Mouse (Mus musculus): Measurements from ENCODE around the gene Gm42372. TPM values are rescaled to one million over a fixed set of nuclear protein-coding genes. Genes with fewer than 3 reads are reported as not detected.
A peak's percentile ranks its signal among the peaks of the same experiment; 100 is the strongest.
"Not testable (repeated sequence)": the region's sequence is repeated elsewhere in the genome, so short reads cannot be mapped to it uniquely, and the experiment has no call there.

Gm42372 gene
- polyA plus RNA-seq, 1 experiment from 2014 or later: 0.93 TPM

- no peak overlapping the region for H3K27ac ChIP-seq
- no peak for DNase-seq (ENCODE audit: low spot score)
- H3K9me3 ChIP-seq: no peaks in the 10 kb centered on the region; the same call in 1 of the 2 replicates
- no peak overlapping the region for H3K4me3 ChIP-seq
- H3K4me1 ChIP-seq (replicated peaks): peaks cover 65% of the 10 kb centered on the region
- H3K36me3 ChIP-seq: no peaks in the 10 kb centered on the region
- WGBS: 47% methylated on average over 8 of the region's 8 CpGs
- peaks cover 68% of the 10 kb centered on the region for H3K27me3 ChIP-seq (ENCODE audit: insufficient read depth, poor library complexity, severe bottlenecking)
Measured at GRCm38 (mm10) chr7:16948923-16949458, 33.9 kb upstream of the Gm42372 start.

- Histone ChIP-seq H3K36me3 (no peaks in the 10 kb centered on the region), H3K27me3 (ENCODE audit: insufficient read depth, poor library complexity, severe bottlenecking) (peaks cover 61% of the 10 kb centered on the region), H3K9me3 (peaks cover 5% of the 10 kb centered on the region; the same call in 1 of the 2 replicates), H3K27ac (peak overlapping the region; percentile 6; the same call in 1 of the 2 replicates), H3K4me3 (peak overlapping the region; percentile 49), H3K4me1 (replicated peaks) (peaks cover 53% of the 10 kb centered on the region)
- WGBS: 11% methylated on average over 29 of the region's 29 CpGs
- peak; percentile 88 for DNase-seq (ENCODE audit: low spot score)
Measured at GRCm38 (mm10) chr7:16949908-16950841, 32.7 kb upstream of the Gm42372 start.

DNA sequence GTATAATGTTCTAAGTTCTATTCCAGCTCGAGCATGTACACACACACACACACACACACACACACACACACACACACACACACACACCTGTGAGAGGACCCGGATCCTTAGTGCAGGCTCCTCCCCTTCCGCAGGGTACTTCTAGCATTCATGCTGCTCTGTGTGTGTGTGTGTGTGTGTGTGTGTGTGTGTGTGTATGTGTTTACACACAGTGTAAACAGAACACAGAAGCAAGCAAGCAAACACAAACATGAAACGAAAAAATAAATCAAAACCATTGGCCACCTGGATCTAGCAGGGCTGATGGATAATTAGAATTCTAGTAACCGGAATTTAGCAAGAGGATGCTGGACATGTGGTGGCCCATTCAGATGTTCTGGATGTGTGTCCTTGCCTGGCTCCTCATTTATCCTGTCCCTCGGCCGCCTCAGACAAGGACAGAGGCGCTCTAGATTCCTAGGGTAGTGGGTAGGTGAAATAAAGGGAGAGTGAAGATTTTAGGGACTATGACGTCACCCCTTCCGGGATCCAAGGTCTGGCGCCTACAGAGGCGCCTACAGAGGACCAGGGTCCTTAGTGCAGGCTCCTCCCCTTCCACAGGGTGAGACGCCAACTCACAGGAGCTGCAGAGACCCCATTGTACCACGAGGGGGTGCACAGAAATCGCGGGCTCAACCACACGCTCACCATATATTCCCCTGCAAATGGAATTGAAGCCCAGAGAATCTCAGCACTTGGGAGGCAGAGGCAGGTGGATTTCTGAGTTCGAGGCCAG, 31.8 kb upstream of the Gm42372 start:
- Histone ChIP-seq H3K27me3 (ENCODE audit: insufficient read depth, poor library complexity, severe bottlenecking) (peaks cover 52% of the 10 kb centered on the region), H3K36me3 (no peaks in the 10 kb centered on the region), H3K4me3 (no peak overlapping the region), H3K9me3 (peaks cover 5% of the 10 kb centered on the region; the same call in 1 of the 2 replicates), H3K4me1 (replicated peaks) (peaks cover 45% of the 10 kb centered on the region), H3K27ac (no peak overlapping the region)
- 29% methylated on average over 18 of the region's 18 CpGs for WGBS
- peak; percentile 86 for DNase-seq (ENCODE audit: low spot score)

GRCm38 (mm10) chr7:16953776-16954175, 29.1 kb upstream of the Gm42372 start:
- Histone ChIP-seq H3K4me1 (replicated peaks) (peaks cover 27% of the 10 kb centered on the region), H3K27me3 (ENCODE audit: insufficient read depth, poor library complexity, severe bottlenecking) (peaks cover 25% of the 10 kb centered on the region)
- H3K4me3 ChIP-seq; H3K27ac ChIP-seq; H3K36me3 ChIP-seq; H3K9me3 ChIP-seq; DNase-seq (ENCODE audit: low spot score): not testable (repeated sequence)
- 59% methylated on average over 2 of the region's 2 CpGs for WGBS

GRCm38 (mm10) chr7:16955712-16956111, 27.2 kb upstream of the Gm42372 start:
- Histone ChIP-seq H3K36me3 (no peaks in the 10 kb centered on the region), H3K4me1 (replicated peaks) (peaks cover 28% of the 10 kb centered on the region), H3K4me3 (no peak overlapping the region), H3K27me3 (ENCODE audit: insufficient read depth, poor library complexity, severe bottlenecking) (peaks cover 20% of the 10 kb centered on the region; the same call in 1 of the 2 replicates), H3K9me3 (peaks cover 5% of the 10 kb centered on the region; the same call in 1 of the 2 replicates), H3K27ac (no peak overlapping the region)
- no peak for DNase-seq (ENCODE audit: low spot score)
- 92% methylated on average over 4 of the region's 4 CpGs for WGBS

- Histone ChIP-seq H3K4me1 (replicated peaks) (peaks cover 32% of the 10 kb centered on the region), H3K9me3 (peaks cover 5% of the 10 kb centered on the region; the same call in 1 of the 2 replicates), H3K4me3 (no peak overlapping the region), H3K27me3 (ENCODE audit: insufficient read depth, poor library complexity, severe bottlenecking) (peaks cover 18% of the 10 kb centered on the region; the same call in 1 of the 2 replicates), H3K36me3 (no peaks in the 10 kb centered on the region; the same call in 1 of the 2 replicates), H3K27ac (peak overlapping the region; percentile 17; the same call in 1 of the 2 replicates)
- WGBS: 62% methylated on average over 15 of the region's 15 CpGs
- DNase-seq (ENCODE audit: low spot score): no peak
Measured at GRCm38 (mm10) chr7:16956410-16957265, 26.2 kb upstream of the Gm42372 start.

DNA sequence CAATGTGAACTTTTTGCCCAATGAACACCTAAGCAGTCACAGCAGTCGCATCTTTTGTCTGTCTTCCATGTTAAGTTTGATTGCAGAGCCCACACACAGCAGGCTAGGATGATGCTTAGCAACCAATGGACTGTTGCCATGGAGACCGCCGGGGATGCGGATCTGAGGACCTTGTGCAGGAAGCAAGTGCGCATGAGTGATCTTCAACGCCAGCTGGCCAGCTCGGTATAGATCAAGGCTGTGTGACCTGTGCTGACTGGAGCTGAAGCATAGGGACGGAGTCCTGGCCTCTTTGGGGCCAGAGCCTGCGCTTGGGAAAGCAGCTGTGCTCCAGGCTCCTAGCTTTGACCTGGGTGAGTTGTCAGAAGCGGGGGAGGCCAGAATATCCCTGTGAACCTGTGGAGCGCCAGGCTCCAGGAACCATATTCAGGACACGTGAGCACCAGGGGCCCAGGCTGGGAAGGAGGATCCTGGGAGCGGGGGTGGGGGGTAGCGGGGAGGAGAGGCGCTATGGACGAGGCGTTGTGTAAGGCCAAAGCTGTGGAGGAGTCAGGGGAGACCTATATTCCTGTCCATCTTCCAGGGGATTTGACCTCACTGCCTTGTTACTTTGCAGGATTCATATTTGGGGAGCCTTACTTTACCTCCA, 23.2 kb upstream of the Gm42372 start, which contains the start of gene Pnmal1:
Gene Pnmal1 (plus strand): TSS at position 141 of the 649 bp plus-strand sequence.
- H3K27ac ChIP-seq: peak within 1 kb of the TSS; percentile 90
- H3K27me3 ChIP-seq (ENCODE audit: insufficient read depth, poor library complexity, severe bottlenecking): peaks cover 13% of the 10 kb centered on the region; the same call in 1 of the 2 replicates
- peaks cover 5% of the 10 kb centered on the region; the same call in 1 of the 2 replicates for H3K9me3 ChIP-seq
- peak; percentile 95 for DNase-seq (ENCODE audit: low spot score)
- peak within 1 kb of the TSS; percentile 45 for H3K4me3 ChIP-seq
- H3K4me1 ChIP-seq (replicated peaks): peaks cover 32% of the 10 kb centered on the region
- peaks cover 5% of the 10 kb centered on the region; the same call in 1 of the 2 replicates for H3K36me3 ChIP-seq
- 19% methylated on average over 17 of the region's 17 CpGs for WGBS

- Histone ChIP-seq H3K27ac (no peak overlapping the region), H3K4me3 (no peak overlapping the region), H3K4me1 (replicated peaks) (peaks cover 28% of the 10 kb centered on the region), H3K36me3 (peaks cover 5% of the 10 kb centered on the region; the same call in 1 of the 2 replicates), H3K27me3 (ENCODE audit: insufficient read depth, poor library complexity, severe bottlenecking) (peaks cover 13% of the 10 kb centered on the region; the same call in 1 of the 2 replicates), H3K9me3 (no peaks in the 10 kb centered on the region)
- WGBS: 83% methylated on average over 5 of the region's 5 CpGs
- DNase-seq (ENCODE audit: low spot score): no peak
Measured at GRCm38 (mm10) chr7:16961678-16962077, 21.2 kb upstream of the Gm42372 start.

DNA sequence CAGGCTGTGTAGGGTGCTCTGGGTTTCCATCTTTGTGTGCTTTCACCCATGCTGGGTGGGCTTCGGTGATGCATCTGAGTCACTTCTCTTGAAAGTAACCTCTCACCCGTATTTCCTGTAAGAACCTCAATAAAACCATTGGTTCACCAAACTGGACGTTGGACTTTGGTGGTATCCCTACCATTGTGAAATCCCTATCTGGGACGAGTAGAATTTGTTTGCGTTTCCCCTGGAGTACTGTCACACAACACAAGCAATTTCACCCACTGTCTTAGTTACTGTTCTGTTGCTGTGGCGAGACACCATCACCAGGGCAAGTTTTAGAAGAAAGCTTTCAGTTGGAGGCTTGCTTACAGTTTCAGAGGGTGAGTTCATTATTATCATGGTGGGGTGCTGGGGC, 14.5 kb upstream of the Gm42372 start:
- no peak overlapping the region for H3K27ac ChIP-seq
- no peaks in the 10 kb centered on the region for H3K36me3 ChIP-seq
- DNase-seq (ENCODE audit: low spot score): no peak
- H3K27me3 ChIP-seq (ENCODE audit: insufficient read depth, poor library complexity, severe bottlenecking): no peaks in the 10 kb centered on the region
- 87% methylated on average over 6 of the region's 6 CpGs for WGBS
- 0 out of 2 replicates have a peak, but pooled peaks cover 5% of the 10 kb centered on the region for H3K9me3 ChIP-seq
- no peak overlapping the region for H3K4me3 ChIP-seq
- no peaks in the 10 kb centered on the region for H3K4me1 ChIP-seq (replicated peaks)

DNA sequence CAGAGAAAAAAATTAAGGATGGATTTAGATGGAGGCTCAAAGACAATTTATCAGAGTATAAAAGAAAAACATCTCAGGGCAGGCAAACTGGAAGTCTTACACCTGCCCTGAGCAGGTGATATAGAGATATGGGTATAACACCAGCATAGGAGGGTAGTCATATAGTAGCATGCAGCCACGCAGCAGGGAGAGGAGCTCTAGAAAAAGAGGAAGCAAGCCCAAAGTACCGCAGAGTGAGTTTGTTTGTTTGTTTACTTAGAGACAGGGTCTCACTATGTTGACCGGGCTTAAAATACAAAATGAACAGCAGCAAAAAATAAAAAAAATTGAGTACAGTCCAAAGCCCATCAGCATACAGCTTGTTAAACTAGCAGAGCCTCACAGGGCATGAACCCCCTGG, 11.7 kb upstream of the Gm42372 start:
- no peaks in the 10 kb centered on the region for H3K36me3 ChIP-seq
- H3K27ac ChIP-seq: no peak overlapping the region
- H3K9me3 ChIP-seq: 0 out of 2 replicates have a peak, but pooled peaks cover 5% of the 10 kb centered on the region
- no peaks in the 10 kb centered on the region for H3K4me1 ChIP-seq (replicated peaks)
- no peaks in the 10 kb centered on the region for H3K27me3 ChIP-seq (ENCODE audit: insufficient read depth, poor library complexity, severe bottlenecking)
- DNase-seq (ENCODE audit: low spot score): no peak
- WGBS: 85% methylated on average over 3 of the region's 3 CpGs
- no peak overlapping the region for H3K4me3 ChIP-seq

GRCm38 (mm10) chr7:16974018-16974417, 8.9 kb upstream of the Gm42372 start:
- Histone ChIP-seq H3K27ac (no peak overlapping the region), H3K36me3 (no peaks in the 10 kb centered on the region), H3K27me3 (ENCODE audit: insufficient read depth, poor library complexity, severe bottlenecking) (no peaks in the 10 kb centered on the region), H3K9me3 (0 out of 2 replicates have a peak, but pooled peaks cover 5% of the 10 kb centered on the region), H3K4me1 (replicated peaks) (no peaks in the 10 kb centered on the region), H3K4me3 (no peak overlapping the region)
- DNase-seq (ENCODE audit: low spot score): no peak
- 76% methylated on average over 6 of the region's 6 CpGs for WGBS
